In the genomic region with DNA sequence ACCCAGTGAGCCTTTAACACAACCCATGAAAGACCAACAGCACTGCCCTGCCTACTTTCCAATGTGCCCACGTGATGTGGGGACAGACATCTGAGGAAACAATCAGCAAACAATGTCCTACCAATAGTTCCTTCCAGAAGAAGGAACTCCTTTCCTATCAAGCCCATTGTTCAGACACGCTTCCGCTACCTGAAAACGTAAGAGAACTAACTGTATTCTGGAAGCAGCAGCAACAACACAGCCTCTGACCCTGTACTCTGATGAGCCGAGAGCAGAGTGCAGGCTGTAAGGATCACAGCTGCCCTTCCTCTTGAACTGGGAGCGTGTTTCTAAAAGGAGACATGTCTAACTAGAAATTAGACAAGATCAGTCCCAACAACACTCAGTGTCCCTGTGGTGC, we compare ENCODE assay signal across 13 mouse cellular contexts. TPM values are rescaled to one million over a fixed set of nuclear protein-coding genes. Genes with fewer than 3 reads are reported as not detected.
DNase-seq lines count a peak whose midpoint lies in the region; ATAC-seq and TF ChIP-seq lines count a peak whose summit lies in the region.
"Had no signal": no experiment of that assay in that cellular context is flagged by ENCODE, and none has a peak within 500 bp of the region (broad histone marks: within the 10 kb centered on the region; RNA-seq: fewer than 3 reads in every experiment).

No protein-coding gene starts in this region.

- peak; percentile 64 to 86 for DNase-seq in heart, adult 18-20 months
- DNase-seq in heart, postnatal 4 days: no peak
- DNase-seq in liver, embryonic 11.5 days (ENCODE audit: low spot score): no peak
- DNase-seq in urinary bladder, postnatal 4 days (ENCODE audit: low spot score in 2 of 2): no peak
- DNase-seq in layer of hippocampus, postnatal 10 days (ENCODE audit: low spot score in 2 of 2): no peak
- DNase-seq in midbrain, postnatal 0 days (ENCODE audit: low spot score): no peak
- DNase-seq: adrenal gland, postnatal 10 days; cerebellum, postnatal 25 days; gastrocnemius, postnatal 14 days had no signal

- peaks cover 34% of the 10 kb centered on the region for H3K4me1 ChIP-seq in liver, embryonic 11.5 days (replicated peaks; ENCODE audit: control insufficient read depth, insufficient read depth, low read length)
- peaks cover 47% of the 10 kb centered on the region for H3K4me1 ChIP-seq in liver, embryonic 12.5 days
- H3K4me1 ChIP-seq in liver, embryonic 15.5 days (replicated peaks): peaks cover 39% of the 10 kb centered on the region
- H3K4me1 ChIP-seq in midbrain, postnatal 0 days (ENCODE audit: insufficient read depth, low read length): no peaks in the 10 kb centered on the region

- no peaks in the 10 kb centered on the region for H3K27me3 ChIP-seq in liver, embryonic 11.5 days (replicated peaks; ENCODE audit: control insufficient read depth, insufficient read depth, low read length)
- H3K27me3 ChIP-seq in liver, embryonic 12.5 days (replicated peaks): no peaks in the 10 kb centered on the region
- no peaks in the 10 kb centered on the region for H3K27me3 ChIP-seq in liver, embryonic 15.5 days
- no peaks in the 10 kb centered on the region for H3K27me3 ChIP-seq in midbrain, postnatal 0 days (ENCODE audit: insufficient read depth, low read length)

- H3K9ac ChIP-seq in liver, embryonic 11.5 days (ENCODE audit: low read depth, low read length): no peak overlapping the region
- no peak overlapping the region for H3K9ac ChIP-seq in liver, embryonic 12.5 days
- H3K9ac ChIP-seq in liver, embryonic 15.5 days: no peak overlapping the region
- no peak overlapping the region for H3K9ac ChIP-seq in midbrain, postnatal 0 days (replicated peaks; ENCODE audit: low read length, poor library complexity, severe bottlenecking)
- H3K9ac ChIP-seq: liver, embryonic 14.5 days had no signal

- no peak overlapping the region for H3K4me3 ChIP-seq in liver, embryonic 11.5 days (ENCODE audit: low read depth, low read length)
- no peak overlapping the region for H3K4me3 ChIP-seq in liver, embryonic 12.5 days
- no peak overlapping the region for H3K4me3 ChIP-seq in liver, embryonic 15.5 days (replicated peaks)
- no peak overlapping the region for H3K4me3 ChIP-seq in midbrain, postnatal 0 days (ENCODE audit: low read depth, low read length)
- H3K4me3 ChIP-seq: forebrain, embryonic 10.5 days had no signal

- H3K36me3 ChIP-seq in liver, embryonic 11.5 days (ENCODE audit: control insufficient read depth, insufficient read depth, low read length): no peaks in the 10 kb centered on the region
- no peaks in the 10 kb centered on the region for H3K36me3 ChIP-seq in liver, embryonic 12.5 days
- H3K36me3 ChIP-seq in liver, embryonic 15.5 days (replicated peaks): no peaks in the 10 kb centered on the region
- no peaks in the 10 kb centered on the region for H3K36me3 ChIP-seq in midbrain, postnatal 0 days (ENCODE audit: insufficient read depth, low read length)
- H3K36me3 ChIP-seq: forebrain, embryonic 10.5 days had no signal

- WGBS in liver, embryonic 11.5 days: 58% methylated on average over 6 of the region's 6 CpGs
- WGBS in liver, embryonic 12.5 days (ENCODE audit: insufficient replicate concordance): 43% methylated on average over 6 of the region's 6 CpGs
- WGBS in liver, embryonic 15.5 days (ENCODE audit: insufficient replicate concordance): 31% methylated on average over 6 of the region's 6 CpGs
- 80% methylated on average over 6 of the region's 6 CpGs for WGBS in midbrain, postnatal 0 days

- no peak overlapping the region for H3K4me2 ChIP-seq in liver, embryonic 11.5 days
- no peak overlapping the region for H3K4me2 ChIP-seq in liver, embryonic 12.5 days
- H3K4me2 ChIP-seq in liver, embryonic 15.5 days: no peak overlapping the region
- no peak overlapping the region for H3K4me2 ChIP-seq in midbrain, postnatal 0 days (ENCODE audit: low read depth, low read length, poor library complexity, severe bottlenecking)

- TF ChIP-seq CTCF in midbrain, postnatal 0 days (IDR thresholded peaks at IDR 0.05): no peak

- ATAC-seq in liver, embryonic 11.5 days (replicated peaks; ENCODE audit: low FRiP score): no peak
- ATAC-seq in liver, embryonic 12.5 days: no peak
- 0 out of 2 replicates have a peak, but pooled peaks have one; percentile 25 for ATAC-seq in liver, embryonic 15.5 days (ENCODE audit: insufficient read depth)
- ATAC-seq in midbrain, postnatal 0 days (ENCODE audit: low FRiP score): no peak

- peak overlapping the region; percentile 45; the same call in 1 of the 2 replicates for H3K27ac ChIP-seq in liver, embryonic 11.5 days (ENCODE audit: low read depth, low read length)
- H3K27ac ChIP-seq in liver, embryonic 12.5 days: no peak overlapping the region
- H3K27ac ChIP-seq in liver, embryonic 15.5 days (replicated peaks): 0 out of 2 replicates have a peak overlapping the region, but pooled peaks have one; percentile 24
- H3K27ac ChIP-seq in midbrain, postnatal 0 days (ENCODE audit: low read depth, low read length): no peak overlapping the region
- H3K27ac ChIP-seq: forebrain, embryonic 10.5 days; liver, embryonic 14.5 days had no signal

- H3K9me3 ChIP-seq in liver, embryonic 11.5 days (ENCODE audit: control insufficient read depth, low read length): no peaks in the 10 kb centered on the region
- no peaks in the 10 kb centered on the region for H3K9me3 ChIP-seq in liver, embryonic 12.5 days (replicated peaks)
- H3K9me3 ChIP-seq in liver, embryonic 15.5 days (replicated peaks): no peaks in the 10 kb centered on the region
- H3K9me3 ChIP-seq in midbrain, postnatal 0 days (ENCODE audit: low read length): no peaks in the 10 kb centered on the region
- H3K9me3 ChIP-seq: forebrain, embryonic 10.5 days had no signal

RNA-seq across cellular contexts. Expression of a gene that starts 13.9 kb away (rescaled TPM):
- total RNA-seq in heart, adult 18-20 months (2021): 10 to 100 TPM; 54.1 to 63.2 TPM
- total RNA-seq in heart, postnatal 4 days (2021): 10 to 100 TPM; 38.3 to 39.1 TPM
- polyA plus RNA-seq in liver, embryonic 11.5 days (2014; fragmentation: Nextera tagmentation; extraction: Ambion mirVana): 6.1 and 6.7 TPM in 2 replicates
- polyA plus RNA-seq in liver, embryonic 12.5 days (2016; fragmentation: Nextera tagmentation; extraction: Ambion mirVana): 4.7 and 5.4 TPM in 2 replicates
- 3.9 and 4.7 TPM in 2 replicates for polyA plus RNA-seq in liver, embryonic 15.5 days (2015; fragmentation: Nextera tagmentation; extraction: Ambion mirVana)
- total RNA-seq in layer of hippocampus, postnatal 10 days (2021): 10 to 100 TPM; 59.3 to 63.5 TPM
- 40.2 and 54.1 TPM in 2 replicates for total RNA-seq in midbrain, postnatal 0 days (2014; rRNA removed)
- 20.0 and 21.6 TPM in 2 replicates for polyA plus RNA-seq in midbrain, postnatal 0 days (2015; fragmentation: Nextera tagmentation; extraction: Ambion mirVana)

RNA-seq across cellular contexts. Expression of a gene that starts 55.5 kb away (rescaled TPM):
- 10 to 100 TPM; 12.3 to 12.4 TPM for total RNA-seq in heart, adult 18-20 months (2021)
- total RNA-seq in heart, postnatal 4 days (2021): 10 to 100 TPM; 15.5 to 18.7 TPM
- polyA plus RNA-seq in liver, embryonic 11.5 days (2014; fragmentation: Nextera tagmentation; extraction: Ambion mirVana): 19.2 and 20.8 TPM in 2 replicates
- polyA plus RNA-seq in liver, embryonic 12.5 days (2016; fragmentation: Nextera tagmentation; extraction: Ambion mirVana): 12.5 and 14.3 TPM in 2 replicates
- 5.9 and 6.6 TPM in 2 replicates for polyA plus RNA-seq in liver, embryonic 15.5 days (2015; fragmentation: Nextera tagmentation; extraction: Ambion mirVana)
- total RNA-seq in layer of hippocampus, postnatal 10 days (2021): 10 to 100 TPM; 23.2 to 26.7 TPM
- total RNA-seq in midbrain, postnatal 0 days (2014; rRNA removed): 13.7 and 20.4 TPM in 2 replicates
- polyA plus RNA-seq in midbrain, postnatal 0 days (2015; fragmentation: Nextera tagmentation; extraction: Ambion mirVana): 10.6 and 13.1 TPM in 2 replicates

Comparison
In these comparisons a context has a peak if more than half of its experiments do, and no peak if none do; other contexts are left out.
1. DNase-seq: peak in heart, adult 18-20 months (2 of 2); none in heart, postnatal 4 days (single experiment), liver, embryonic 11.5 days (single experiment), urinary bladder, postnatal 4 days (0 of 2), layer of hippocampus, postnatal 10 days (0 of 2) and midbrain, postnatal 0 days (single experiment).
2. H3K27ac ChIP-seq: peak in liver, embryonic 11.5 days (single experiment) and liver, embryonic 15.5 days (single experiment); none in liver, embryonic 12.5 days (single experiment) and midbrain, postnatal 0 days (single experiment).